Mouse (Mus musculus): ENCODE measurements around the gene Tmem150b. TPM values are rescaled to one million over a fixed set of nuclear protein-coding genes. Genes with fewer than 3 reads are reported as not detected.

Tmem150b gene
- 0.74 and 0.80 TPM in 2 replicates for polyA plus RNA-seq (2012; rRNA removed)

DNA sequence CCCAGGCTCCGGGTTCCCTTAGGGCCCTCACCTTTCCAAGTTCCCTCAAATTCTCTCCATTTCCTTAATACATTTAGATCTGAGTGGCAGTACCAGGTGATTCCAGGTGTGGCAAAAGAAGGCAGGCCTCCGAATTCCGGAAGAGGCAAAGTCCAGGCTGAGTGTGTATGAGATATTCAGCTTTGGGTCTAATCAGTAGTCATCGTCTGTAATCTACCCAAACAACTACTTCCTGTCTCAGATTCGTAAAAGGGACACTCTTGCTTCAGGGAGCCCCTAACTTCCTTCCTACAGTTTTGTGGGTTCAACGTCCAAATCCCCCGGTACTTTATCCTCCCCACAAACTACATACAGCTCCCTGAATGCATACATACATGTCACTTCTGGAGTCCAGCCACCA lies at the start of gene Tmem150b:
Gene Tmem150b, minus strand, starts transcription at position 81 of the 400 bp plus-strand sequence.

DNA sequence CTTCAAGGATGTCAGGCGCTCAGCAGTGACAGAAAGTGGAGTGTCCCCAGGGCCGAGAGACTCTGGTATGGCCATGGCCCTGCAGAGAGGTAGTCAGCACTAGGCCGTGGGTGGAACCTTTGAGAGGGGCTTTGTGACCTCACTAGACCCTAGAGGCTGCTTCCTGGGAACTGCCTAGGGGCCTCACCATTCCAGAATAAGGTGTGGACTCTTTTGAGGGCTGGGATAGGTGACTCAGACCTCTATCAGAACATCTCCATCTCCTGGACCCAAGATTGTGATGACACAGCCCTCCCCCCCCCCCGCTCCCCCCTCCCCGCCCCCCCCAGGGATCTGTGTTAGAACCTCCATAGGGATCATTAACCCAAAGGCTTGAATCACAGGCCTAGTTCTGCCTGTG lies 46.2 kb upstream of the Tmem150b start, which contains the start of gene Fam71e2:
Gene Fam71e2, minus strand, starts transcription at position 101 of the 400 bp plus-strand sequence.

DNA sequence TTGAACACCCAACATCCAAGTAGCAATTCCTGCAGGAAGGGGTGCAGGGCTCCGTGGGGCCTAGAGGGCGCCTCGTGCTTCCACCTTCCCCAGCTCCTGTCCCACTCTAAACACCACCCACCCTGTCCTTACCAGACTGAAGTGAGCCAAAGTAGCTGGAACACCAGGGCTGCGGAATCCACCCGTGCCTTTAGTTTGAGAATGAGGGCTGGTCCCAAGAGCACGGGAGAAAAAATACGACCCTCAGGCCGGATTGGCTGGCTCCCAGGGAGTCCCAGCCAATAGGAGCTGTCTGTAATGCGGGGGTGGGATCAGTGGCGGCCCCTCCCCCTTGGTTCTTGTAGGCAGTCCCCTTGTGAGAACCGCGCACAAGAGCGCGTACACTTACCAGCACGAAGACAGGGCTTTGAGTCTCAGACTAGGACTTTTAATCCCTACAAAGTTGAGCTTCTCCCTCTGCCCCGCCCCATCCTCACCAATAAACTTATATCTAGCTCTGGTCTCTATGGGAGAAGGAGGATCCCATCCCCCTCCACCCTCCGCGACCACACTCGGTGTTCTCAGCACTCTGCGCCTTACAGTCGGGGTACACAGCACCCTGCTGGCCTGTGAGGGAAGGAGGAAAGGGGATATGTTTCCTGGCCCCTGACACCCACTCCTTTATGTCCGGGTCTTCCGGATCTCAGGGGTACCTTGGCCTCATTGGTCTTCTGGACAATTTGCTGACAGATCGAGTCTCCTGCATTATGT lies 27.9 kb upstream of the Tmem150b start, which contains the start of gene Cox6b2:
Gene Cox6b2, minus strand, starts transcription at position 274 of the 750 bp plus-strand sequence.

DNA sequence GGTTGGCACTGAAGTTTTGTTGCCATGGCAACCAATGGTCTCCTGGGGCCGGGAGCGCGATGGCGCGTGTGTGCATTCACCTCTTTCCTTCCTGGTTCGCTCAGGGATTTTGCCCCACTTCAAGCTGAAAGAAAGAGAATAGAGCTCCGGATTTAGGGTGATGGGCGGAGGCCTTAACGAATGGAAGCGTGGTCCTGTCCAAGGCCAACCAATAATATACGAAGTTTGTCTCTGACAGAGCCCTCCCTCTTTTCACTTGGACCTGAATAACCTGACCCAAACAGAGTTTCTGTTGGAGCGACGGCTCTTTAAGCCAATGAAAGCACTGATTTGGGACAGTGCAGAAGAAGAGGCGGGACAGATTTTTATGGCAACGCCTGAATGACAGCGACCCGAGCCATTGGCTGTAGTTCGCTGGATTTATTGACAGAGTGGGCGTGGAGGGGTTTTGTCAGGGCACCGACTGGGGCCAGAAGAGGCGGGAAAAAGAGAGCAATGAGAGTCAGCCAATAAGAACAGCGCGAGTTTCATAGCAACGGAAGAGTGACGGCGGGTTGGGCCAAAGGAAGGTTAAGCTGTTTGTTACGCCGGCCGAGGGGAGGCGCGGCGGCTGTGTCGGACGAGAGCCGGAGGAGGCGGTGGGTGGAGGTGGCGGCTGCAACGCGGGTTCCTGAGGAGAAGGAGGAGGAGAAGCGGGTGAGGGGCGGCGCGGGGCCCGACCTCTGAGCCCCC lies 14.7 kb upstream of the Tmem150b start, which contains the start of gene Kmt5c:
Gene Kmt5c, plus strand, starts transcription at position 572 of the 732 bp plus-strand sequence.

DNA sequence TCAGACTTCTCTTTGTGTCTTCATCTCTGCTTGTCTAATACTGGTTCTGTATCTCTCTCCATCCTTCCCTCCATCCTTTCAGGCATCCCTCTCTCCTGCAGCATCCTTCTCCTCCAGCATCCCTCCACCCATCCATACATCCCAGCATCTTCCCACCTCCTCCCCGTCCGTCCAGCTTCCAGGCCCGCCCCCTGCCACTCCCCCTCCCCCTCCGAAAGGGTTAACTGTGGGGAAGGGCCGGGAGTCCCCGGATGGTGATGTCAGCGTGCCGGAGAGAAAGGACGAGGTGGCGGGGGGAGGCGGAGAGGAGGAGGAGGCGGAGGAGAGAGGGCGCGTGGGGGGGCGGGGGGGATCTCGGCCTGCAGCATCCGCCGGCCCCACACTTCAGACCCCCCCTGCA lies 34.7 kb downstream of the Tmem150b start, which contains the start of gene Brsk1:
Gene Brsk1, plus strand, starts transcription at position 218 of the 400 bp plus-strand sequence.

DNA sequence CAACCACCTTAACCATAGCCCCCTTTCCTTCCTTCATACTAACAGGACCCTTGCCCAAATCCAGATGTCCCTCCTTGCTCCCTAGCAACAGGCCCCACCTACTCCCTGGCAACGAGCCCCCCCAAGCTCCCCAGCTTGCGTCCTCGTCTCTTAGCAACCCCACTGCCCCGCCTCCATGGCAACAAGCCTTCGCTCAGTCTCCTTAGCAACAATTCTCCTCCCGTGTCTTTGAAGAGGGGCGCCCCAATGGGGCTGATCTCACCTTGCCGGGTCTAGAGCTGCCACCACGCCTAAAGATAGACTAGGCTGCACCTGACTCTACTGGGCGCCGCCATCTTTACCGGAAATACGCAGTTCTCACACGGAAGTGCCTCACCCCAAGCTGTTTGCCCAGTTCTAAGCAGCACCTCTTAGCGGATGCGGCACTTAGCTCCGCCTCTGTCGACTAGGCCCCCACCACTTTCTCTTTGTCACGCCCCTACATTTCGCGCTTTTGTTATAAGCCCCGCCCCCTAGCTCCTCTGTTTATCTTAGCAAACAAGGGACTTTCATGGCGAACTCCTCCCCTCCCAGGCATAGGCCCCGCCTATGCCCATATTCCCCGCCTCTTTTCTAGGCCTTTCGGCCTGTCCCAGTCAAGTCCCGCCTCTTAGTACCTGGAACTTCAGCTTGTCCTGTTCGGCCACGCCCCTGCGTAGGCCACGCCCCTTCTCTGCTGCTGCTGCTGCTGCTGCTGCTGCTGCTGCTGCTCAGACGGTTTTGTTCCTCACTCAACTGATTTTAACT lies 40.2 kb downstream of the Tmem150b start, which contains the start of gene Hspbp1:
Gene Hspbp1, minus strand, starts transcription at position 437 of the 786 bp plus-strand sequence.

DNA sequence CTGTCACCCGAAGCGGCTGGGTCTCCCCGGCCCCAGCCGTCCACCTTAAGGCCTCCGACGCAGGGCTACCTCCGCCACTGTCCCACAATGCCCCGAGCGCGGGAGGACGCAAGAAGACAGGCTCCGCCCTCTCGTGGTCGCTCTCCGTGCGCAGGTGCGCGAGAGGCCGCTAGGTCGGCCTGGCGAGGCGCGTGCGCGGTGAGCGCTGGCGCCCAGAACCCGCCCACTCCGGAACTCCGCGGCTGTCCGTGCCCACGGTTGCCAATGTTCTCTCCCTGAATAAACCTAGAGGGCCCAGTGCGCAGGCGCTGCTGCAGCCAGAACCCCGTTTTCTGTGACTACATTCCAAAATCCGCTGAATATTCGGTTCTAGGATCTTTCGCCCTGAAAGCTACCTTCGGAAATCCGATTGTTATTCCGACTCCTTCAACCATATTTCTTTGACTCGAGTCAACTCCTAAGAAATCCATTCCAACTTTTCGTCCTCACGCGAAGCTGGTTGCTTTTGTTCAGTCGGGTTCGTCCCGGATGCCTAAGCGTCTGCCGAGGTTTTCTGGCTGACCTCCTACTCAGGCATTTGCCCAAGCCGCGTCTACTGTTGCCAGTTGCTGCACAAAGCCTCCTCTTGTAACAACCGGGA lies 66.0 kb downstream of the Tmem150b start, which contains the start of gene Ppp6r1:
Gene Ppp6r1, minus strand, starts transcription at position 108 of the 640 bp plus-strand sequence.

Other genes with a start within 250 kb of the Tmem150b start
- 17.0 and 21.0 TPM in 2 replicates for gene Ppp1r12c, start 223.6 kb downstream of the Tmem150b start, polyA plus RNA-seq (2012; rRNA removed)
- 3.9 and 5.7 TPM in 2 replicates for gene Tnnt1, start 208.9 kb downstream of the Tmem150b start, polyA plus RNA-seq (2012; rRNA removed)
- 0.34 and 0.41 TPM in 2 replicates for gene Tnni3, start 201.0 kb downstream of the Tmem150b start, polyA plus RNA-seq (2012; rRNA removed)
- 0.40 and 0.44 TPM in 2 replicates for gene Dnaaf3, start 192.8 kb downstream of the Tmem150b start, polyA plus RNA-seq (2012; rRNA removed)
- gene Syt5, start 177.7 kb downstream of the Tmem150b start, polyA plus RNA-seq (2012; rRNA removed): 0.25 and 0.27 TPM in 2 replicates
- 0.01 and 0.04 TPM in 2 replicates for gene Ptprh, start 121.2 kb downstream of the Tmem150b start, polyA plus RNA-seq (2012; rRNA removed)
- gene Tmem86b, start 93.8 kb downstream of the Tmem150b start, polyA plus RNA-seq (2012; rRNA removed): 36.5 and 38.2 TPM in 2 replicates
- gene Ppp6r1, start 66.2 kb downstream of the Tmem150b start, polyA plus RNA-seq (2012; rRNA removed): 28.8 and 34.0 TPM in 2 replicates
- 20.4 and 21.6 TPM in 2 replicates for gene Hspbp1, start 40.2 kb downstream of the Tmem150b start, polyA plus RNA-seq (2012; rRNA removed)
- 0.31 and 0.32 TPM in 2 replicates for gene Brsk1, start 34.6 kb downstream of the Tmem150b start, polyA plus RNA-seq (2012; rRNA removed)
- 53.8 and 67.2 TPM in 2 replicates for gene Kmt5c, start 14.9 kb upstream of the Tmem150b start, polyA plus RNA-seq (2012; rRNA removed)
- gene Cox6b2, start 27.8 kb upstream of the Tmem150b start, polyA plus RNA-seq (2012; rRNA removed): 80.4 and 84.3 TPM in 2 replicates
- 0.01 TPM in 1 of 2 replicates, not detected in the other for gene Fam71e2, start 46.1 kb upstream of the Tmem150b start, polyA plus RNA-seq (2012; rRNA removed)
- gene Il11, start 57.6 kb upstream of the Tmem150b start, polyA plus RNA-seq (2012; rRNA removed): 0.02 and 0.13 TPM in 2 replicates
- gene Tmem190, start 57.7 kb upstream of the Tmem150b start, polyA plus RNA-seq (2012; rRNA removed): not detected in 2 replicates
- 11.3 and 11.9 TPM in 2 replicates for gene Tmem238, start 64.4 kb upstream of the Tmem150b start, polyA plus RNA-seq (2012; rRNA removed)
- gene Rpl28, start 67.6 kb upstream of the Tmem150b start, polyA plus RNA-seq (2012; rRNA removed): 244 and 284 TPM in 2 replicates
- gene Ube2s, start 87.3 kb upstream of the Tmem150b start, polyA plus RNA-seq (2012; rRNA removed): 252 and 281 TPM in 2 replicates
- 0.08 and 0.18 TPM in 2 replicates for gene Shisa7, start 119.4 kb upstream of the Tmem150b start, polyA plus RNA-seq (2012; rRNA removed)
- gene Isoc2b, start 145.0 kb upstream of the Tmem150b start, polyA plus RNA-seq (2012; rRNA removed): 5.7 and 6.4 TPM in 2 replicates
- gene Isoc2a, start 151.9 kb upstream of the Tmem150b start, polyA plus RNA-seq (2012; rRNA removed): 29.3 and 33.2 TPM in 2 replicates
- gene Gm36210, start 181.3 kb upstream of the Tmem150b start, polyA plus RNA-seq (2012; rRNA removed): 0.03 and 0.05 TPM in 2 replicates
- gene Zfp628, start 190.0 kb upstream of the Tmem150b start, polyA plus RNA-seq (2012; rRNA removed): 2.1 and 2.5 TPM in 2 replicates
- gene Nat14, start 196.8 kb upstream of the Tmem150b start, polyA plus RNA-seq (2012; rRNA removed): 0.61 and 0.77 TPM in 2 replicates
- gene Ssc5d, start 200.5 kb upstream of the Tmem150b start, polyA plus RNA-seq (2012; rRNA removed): 0.25 and 0.30 TPM in 2 replicates
- gene Sbk2, start 239.2 kb upstream of the Tmem150b start, polyA plus RNA-seq (2012; rRNA removed): 0.06 TPM in 1 of 2 replicates, not detected in the other
- 0.01 TPM in 2 replicates for gene Sbk3, start 245.9 kb upstream of the Tmem150b start, polyA plus RNA-seq (2012; rRNA removed)